Mouse (Mus musculus) ES-E14 (cell line): Measurements from ENCODE around the gene Meltf.

ENCODE experiments used
- MAFK ChIP-seq: IDR thresholded peaks from 2 replicates; pipeline ENCODE4 v1.6.1; 2014; ENCODE audit warnings: mild to moderate bottlenecking, low read depth, low read length, inconsistent platforms; ENCODE audit not compliant: insufficient read depth
- ZC3H11A ChIP-seq: IDR thresholded peaks from 2 replicates; pipeline ENCODE4 v1.6.1; 2012; ENCODE audit warnings: low read depth, mild to moderate bottlenecking, inconsistent platforms, low read length, borderline replicate concordance

- no peak for TF ChIP-seq MAFK
- TF ChIP-seq ZC3H11A: no peak
Observed at GRCm38 (mm10) chr16:31863920-31864319, 14.7 kb upstream of the Meltf start.
